Mouse (Mus musculus): ENCODE measurements around the gene Adam26a.
"Not testable (repeated sequence)": the region's sequence is repeated elsewhere in the genome, so short reads cannot be mapped to it uniquely, and the experiment has no call there.

GRCm38 (mm10) chr8:43576607-43577006 is at the start of gene Adam26a:
- not testable (repeated sequence) for TF ChIP-seq POLR2A (IDR thresholded peaks at IDR 0.05; ENCODE audit: low read depth, low read length); CTCF (IDR thresholded peaks at IDR 0.05; ENCODE audit: extremely low read depth, insufficient read length, insufficient replicate concordance, low read depth, low read length)
